In the genomic region with DNA sequence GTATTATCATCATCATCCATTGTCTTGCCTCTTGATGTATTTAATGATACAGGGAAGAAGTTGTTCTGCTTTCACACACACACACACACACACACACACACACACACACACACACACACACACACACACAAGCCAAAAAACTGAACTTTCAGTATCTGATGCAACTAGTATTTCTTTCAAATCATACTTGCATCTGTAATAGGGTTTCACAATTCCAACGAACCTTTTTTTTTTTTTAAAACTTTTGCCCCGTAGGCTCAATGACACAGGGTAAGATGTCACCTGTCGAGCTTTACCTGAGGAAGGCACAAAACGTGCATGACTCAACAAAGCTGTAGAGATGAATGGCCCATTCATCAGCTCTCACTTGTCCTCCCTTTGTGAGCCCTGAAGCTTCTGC, we compare ENCODE assay signal across 34 mouse cellular contexts. TPM values are rescaled to one million over a fixed set of nuclear protein-coding genes. Genes with fewer than 3 reads are reported as not detected.
DNase-seq lines count a peak whose midpoint lies in the region; ATAC-seq lines count a peak whose summit lies in the region.
"Had no signal": no experiment of that assay in that cellular context is flagged by ENCODE, and none has a peak within 500 bp of the region (broad histone marks: within the 10 kb centered on the region; RNA-seq: fewer than 3 reads in every experiment).

No protein-coding gene starts in this region.

- H3K27me3 ChIP-seq in forebrain, embryonic 11.5 days (ENCODE audit: control insufficient read depth, insufficient read depth, low read length) = no peaks in the 10 kb centered on the region
- H3K27me3 ChIP-seq in forebrain, embryonic 15.5 days = no peaks in the 10 kb centered on the region
- peaks cover 6% of the 10 kb centered on the region; the same call in 1 of the 2 replicates for H3K27me3 ChIP-seq in midbrain, embryonic 12.5 days
- no peaks in the 10 kb centered on the region for H3K27me3 ChIP-seq in midbrain, embryonic 15.5 days (replicated peaks)
- H3K27me3 ChIP-seq: embryonic facial prominence, embryonic 13.5 days; heart, embryonic 12.5 days; heart, embryonic 15.5 days; hindbrain, embryonic 13.5 days; intestine, embryonic 15.5 days had no signal

- H3K36me3 ChIP-seq in forebrain, embryonic 11.5 days (ENCODE audit: control insufficient read depth, insufficient read depth, low read length) = no peaks in the 10 kb centered on the region
- no peaks in the 10 kb centered on the region for H3K36me3 ChIP-seq in forebrain, embryonic 15.5 days
- H3K36me3 ChIP-seq in midbrain, embryonic 12.5 days = peaks cover 11% of the 10 kb centered on the region; the same call in 1 of the 2 replicates
- no peaks in the 10 kb centered on the region for H3K36me3 ChIP-seq in midbrain, embryonic 15.5 days (replicated peaks)
- H3K36me3 ChIP-seq: heart, embryonic 15.5 days; intestine, embryonic 15.5 days had no signal

- H3K4me2 ChIP-seq in forebrain, embryonic 11.5 days (ENCODE audit: low read depth, low read length, severe bottlenecking) = no peak overlapping the region
- H3K4me2 ChIP-seq in forebrain, embryonic 15.5 days (replicated peaks) = no peak overlapping the region
- H3K4me2 ChIP-seq in midbrain, embryonic 12.5 days (replicated peaks) = 0 out of 2 replicates have a peak overlapping the region, but pooled peaks have one; percentile 8
- H3K4me2 ChIP-seq in midbrain, embryonic 15.5 days = no peak overlapping the region
- H3K4me2 ChIP-seq: embryonic facial prominence, embryonic 13.5 days; heart, embryonic 12.5 days; heart, embryonic 15.5 days; hindbrain, embryonic 13.5 days; intestine, embryonic 15.5 days had no signal

- peaks cover 27% of the 10 kb centered on the region for H3K4me1 ChIP-seq in forebrain, embryonic 11.5 days (replicated peaks; ENCODE audit: control insufficient read depth, insufficient read depth, low read length)
- peaks cover 21% of the 10 kb centered on the region for H3K4me1 ChIP-seq in forebrain, embryonic 15.5 days
- peaks cover 42% of the 10 kb centered on the region for H3K4me1 ChIP-seq in midbrain, embryonic 12.5 days
- peaks cover 13% of the 10 kb centered on the region for H3K4me1 ChIP-seq in midbrain, embryonic 15.5 days

- DNase-seq in forebrain, embryonic 11.5 days (ENCODE audit: low spot score) = no peak
- peak; percentile 52 for DNase-seq in gonadal fat pad, adult 2 months (ENCODE audit: low read depth)
- DNase-seq in kidney, postnatal 36 days = no peak
- DNase-seq: adrenal gland, adult 8-10 months; adrenal gland, postnatal 25 days; cerebellum, adult 11-12 months; cerebellum, adult 8-10 months; cerebellum, postnatal 10 days; cerebellum, postnatal 36 days; gastrocnemius, postnatal 10 days; gastrocnemius, postnatal 36 days; heart, adult 18-20 months; heart, postnatal 10 days; heart, postnatal 36 days had no signal

- no peak overlapping the region for H3K9ac ChIP-seq in forebrain, embryonic 11.5 days (ENCODE audit: low read length)
- no peak overlapping the region for H3K9ac ChIP-seq in forebrain, embryonic 15.5 days (replicated peaks)
- H3K9ac ChIP-seq in midbrain, embryonic 12.5 days (replicated peaks) = no peak overlapping the region
- H3K9ac ChIP-seq in midbrain, embryonic 15.5 days = no peak overlapping the region
- H3K9ac ChIP-seq: embryonic facial prominence, embryonic 13.5 days; heart, embryonic 12.5 days; heart, embryonic 15.5 days; hindbrain, embryonic 13.5 days; intestine, embryonic 15.5 days had no signal

- peak overlapping the region; percentile 61; the same call in 1 of the 2 replicates for H3K27ac ChIP-seq in forebrain, embryonic 11.5 days (ENCODE audit: low read depth, low read length)
- H3K27ac ChIP-seq in forebrain, embryonic 15.5 days (replicated peaks) = no peak overlapping the region
- no peak overlapping the region for H3K27ac ChIP-seq in midbrain, embryonic 12.5 days (replicated peaks)
- H3K27ac ChIP-seq in midbrain, embryonic 15.5 days = no peak overlapping the region
- H3K27ac ChIP-seq: embryonic facial prominence, embryonic 10.5 days; embryonic facial prominence, embryonic 13.5 days; heart, embryonic 15.5 days; hindbrain, embryonic 10.5 days; hindbrain, embryonic 13.5 days; intestine, embryonic 15.5 days had no signal

- 22% methylated on average over 4 of the region's 4 CpGs for WGBS in forebrain, embryonic 11.5 days
- WGBS in forebrain, embryonic 15.5 days = 7% methylated on average over 4 of the region's 4 CpGs
- 22% methylated on average over 4 of the region's 4 CpGs for WGBS in midbrain, embryonic 12.5 days
- 20% methylated on average over 4 of the region's 4 CpGs for WGBS in midbrain, embryonic 15.5 days

- no peak overlapping the region for H3K4me3 ChIP-seq in forebrain, embryonic 11.5 days (ENCODE audit: low read depth, low read length)
- no peak overlapping the region for H3K4me3 ChIP-seq in forebrain, embryonic 15.5 days
- H3K4me3 ChIP-seq in midbrain, embryonic 12.5 days = no peak overlapping the region
- no peak overlapping the region for H3K4me3 ChIP-seq in midbrain, embryonic 15.5 days
- H3K4me3 ChIP-seq: embryonic facial prominence, embryonic 13.5 days; erythroblast, embryonic 14.5 days; heart, embryonic 12.5 days; heart, embryonic 15.5 days; hindbrain, embryonic 10.5 days; hindbrain, embryonic 13.5 days; intestine, embryonic 15.5 days had no signal

- no peaks in the 10 kb centered on the region for H3K9me3 ChIP-seq in forebrain, embryonic 11.5 days (ENCODE audit: control insufficient read depth, low read length)
- H3K9me3 ChIP-seq in forebrain, embryonic 15.5 days = no peaks in the 10 kb centered on the region
- H3K9me3 ChIP-seq in midbrain, embryonic 12.5 days = no peaks in the 10 kb centered on the region
- no peaks in the 10 kb centered on the region for H3K9me3 ChIP-seq in midbrain, embryonic 15.5 days
- H3K9me3 ChIP-seq: embryonic facial prominence, embryonic 10.5 days; embryonic facial prominence, embryonic 13.5 days; heart, embryonic 12.5 days; heart, embryonic 15.5 days; hindbrain, embryonic 10.5 days; hindbrain, embryonic 13.5 days; intestine, embryonic 15.5 days had no signal

- ATAC-seq in forebrain, embryonic 11.5 days (replicated peaks; ENCODE audit: low FRiP score) = no peak
- ATAC-seq in forebrain, embryonic 15.5 days (replicated peaks) = no peak
- ATAC-seq in midbrain, embryonic 12.5 days (ENCODE audit: low FRiP score, low read depth) = no peak
- ATAC-seq in midbrain, embryonic 15.5 days (replicated peaks) = no peak
- no peak for ATAC-seq in megakaryocyte, adult 5-6 weeks (ENCODE audit: poor library complexity, severe bottlenecking)
- ATAC-seq: activated CD4-positive, CD25-positive, alpha-beta regulatory T cell, adult 4 months; CD4-positive, CD25-positive, alpha-beta regulatory T cell, adult 4 months; forebrain, embryonic 16.5 days; hindbrain, embryonic 16.5 days; intestine, embryonic 15.5 days had no signal

RNA-seq across cellular contexts. Expression of a gene that starts 1.5 kb away (rescaled TPM):
- polyA plus RNA-seq in forebrain, embryonic 11.5 days (2014; fragmentation: Nextera tagmentation; extraction: Ambion mirVana) = 41.9 and 46.5 TPM in 2 replicates
- 52.8 and 56.7 TPM in 2 replicates for polyA plus RNA-seq in forebrain, embryonic 15.5 days (2015; fragmentation: Nextera tagmentation; extraction: Ambion mirVana)
- polyA plus RNA-seq in midbrain, embryonic 12.5 days (2016; fragmentation: Nextera tagmentation; extraction: Ambion mirVana) = 36.8 and 43.9 TPM in 2 replicates
- polyA plus RNA-seq in midbrain, embryonic 15.5 days (2015; fragmentation: Nextera tagmentation; extraction: Ambion mirVana) = 45.9 and 48.2 TPM in 2 replicates
- 40.2 and 50.3 TPM in 2 replicates for polyA plus RNA-seq in gonadal fat pad, adult 2 months (2012; rRNA removed)
- 26.6 and 28.9 TPM in 2 replicates for total RNA-seq in megakaryocyte, adult 5-6 weeks (2015)
- 17.9 and 24.0 TPM in 2 replicates for total RNA-seq in megakaryocyte, adult 5-6 weeks (2017)

RNA-seq across cellular contexts. Expression of a gene that starts 16.4 kb away (rescaled TPM):
- 1.6 and 2.3 TPM in 2 replicates for polyA plus RNA-seq in forebrain, embryonic 11.5 days (2014; fragmentation: Nextera tagmentation; extraction: Ambion mirVana)
- polyA plus RNA-seq in forebrain, embryonic 15.5 days (2015; fragmentation: Nextera tagmentation; extraction: Ambion mirVana) = not detected in 2 replicates
- polyA plus RNA-seq in midbrain, embryonic 12.5 days (2016; fragmentation: Nextera tagmentation; extraction: Ambion mirVana) = 3.3 and 3.4 TPM in 2 replicates
- polyA plus RNA-seq in midbrain, embryonic 15.5 days (2015; fragmentation: Nextera tagmentation; extraction: Ambion mirVana) = 0.27 and 0.64 TPM in 2 replicates
- polyA plus RNA-seq in gonadal fat pad, adult 2 months (2012; rRNA removed) = not detected in 2 replicates
- total RNA-seq in megakaryocyte, adult 5-6 weeks (2015) = 4.8 TPM in 2 replicates
- total RNA-seq in megakaryocyte, adult 5-6 weeks (2017) = 30.8 and 36.5 TPM in 2 replicates
- total RNA-seq: adrenal gland, adult 8-10 months; adrenal gland, postnatal 25 days; heart, adult 18-20 months; heart, postnatal 10 days; heart, postnatal 36 days had no signal
- polyA plus RNA-seq: activated CD4-positive, CD25-positive, alpha-beta regulatory T cell, adult 4 months; C2C12; CD4-positive, CD25-positive, alpha-beta regulatory T cell, adult 4 months; cortical plate, adult 2 months; embryonic facial prominence, embryonic 13.5 days; erythroblast, embryonic 14.5 days; forebrain, embryonic 16.5 days had no signal

RNA-seq across cellular contexts. Expression of a gene that starts 33.8 kb away (rescaled TPM):
- 4,212 and 4,469 TPM in 2 replicates for polyA plus RNA-seq in forebrain, embryonic 11.5 days (2014; fragmentation: Nextera tagmentation; extraction: Ambion mirVana)
- polyA plus RNA-seq in forebrain, embryonic 15.5 days (2015; fragmentation: Nextera tagmentation; extraction: Ambion mirVana) = 2,070 and 2,100 TPM in 2 replicates
- 3,003 and 3,059 TPM in 2 replicates for polyA plus RNA-seq in midbrain, embryonic 12.5 days (2016; fragmentation: Nextera tagmentation; extraction: Ambion mirVana)
- 876 and 917 TPM in 2 replicates for polyA plus RNA-seq in midbrain, embryonic 15.5 days (2015; fragmentation: Nextera tagmentation; extraction: Ambion mirVana)
- polyA plus RNA-seq in gonadal fat pad, adult 2 months (2012; rRNA removed) = 49.6 and 50.2 TPM in 2 replicates
- total RNA-seq in megakaryocyte, adult 5-6 weeks (2015) = 1,486 and 1,526 TPM in 2 replicates
- total RNA-seq in megakaryocyte, adult 5-6 weeks (2017) = 700 and 725 TPM in 2 replicates

RNA-seq across cellular contexts. Expression of a gene that starts 51.4 kb away (rescaled TPM):
- not detected in 2 replicates for polyA plus RNA-seq in forebrain, embryonic 11.5 days (2014; fragmentation: Nextera tagmentation; extraction: Ambion mirVana)
- not detected in 2 replicates for polyA plus RNA-seq in forebrain, embryonic 15.5 days (2015; fragmentation: Nextera tagmentation; extraction: Ambion mirVana)
- polyA plus RNA-seq in midbrain, embryonic 12.5 days (2016; fragmentation: Nextera tagmentation; extraction: Ambion mirVana) = not detected in 2 replicates
- not detected in 2 replicates for polyA plus RNA-seq in midbrain, embryonic 15.5 days (2015; fragmentation: Nextera tagmentation; extraction: Ambion mirVana)
- 0.42 and 0.84 TPM in 2 replicates for polyA plus RNA-seq in gonadal fat pad, adult 2 months (2012; rRNA removed)
- total RNA-seq in megakaryocyte, adult 5-6 weeks (2015) = 0.20 and 0.66 TPM in 2 replicates
- total RNA-seq in megakaryocyte, adult 5-6 weeks (2017) = not detected in 2 replicates
- total RNA-seq: adrenal gland, postnatal 25 days; gastrocnemius, adult 18-20 months; gastrocnemius, postnatal 10 days; gastrocnemius, postnatal 36 days; heart, adult 18-20 months; heart, postnatal 10 days; heart, postnatal 36 days had no signal
- polyA plus RNA-seq: brain, embryonic 14.5 days; C2C12; cortical plate, adult 2 months; embryonic facial prominence, embryonic 10.5 days; embryonic facial prominence, embryonic 13.5 days; erythroblast, embryonic 14.5 days; forebrain, embryonic 16.5 days; heart, embryonic 12.5 days; heart, embryonic 15.5 days; hindbrain, embryonic 10.5 days; hindbrain, embryonic 13.5 days; hindbrain, embryonic 16.5 days; intestine, embryonic 15.5 days had no signal

RNA-seq across cellular contexts. Expression of a gene that starts 58.4 kb away (rescaled TPM):
- polyA plus RNA-seq in forebrain, embryonic 11.5 days (2014; fragmentation: Nextera tagmentation; extraction: Ambion mirVana) = 1.9 and 2.5 TPM in 2 replicates
- polyA plus RNA-seq in forebrain, embryonic 15.5 days (2015; fragmentation: Nextera tagmentation; extraction: Ambion mirVana) = 1.0 and 1.8 TPM in 2 replicates
- polyA plus RNA-seq in midbrain, embryonic 12.5 days (2016; fragmentation: Nextera tagmentation; extraction: Ambion mirVana) = 1.2 and 1.7 TPM in 2 replicates
- polyA plus RNA-seq in midbrain, embryonic 15.5 days (2015; fragmentation: Nextera tagmentation; extraction: Ambion mirVana) = 2.4 and 4.2 TPM in 2 replicates
- polyA plus RNA-seq in gonadal fat pad, adult 2 months (2012; rRNA removed) = 3.1 and 4.5 TPM in 2 replicates
- 1.1 and 1.9 TPM in 2 replicates for total RNA-seq in megakaryocyte, adult 5-6 weeks (2015)
- 0.04 and 0.15 TPM in 2 replicates for total RNA-seq in megakaryocyte, adult 5-6 weeks (2017)
- total RNA-seq: adrenal gland, adult 8-10 months; gastrocnemius, postnatal 10 days; gastrocnemius, postnatal 36 days; heart, postnatal 10 days; heart, postnatal 36 days had no signal
- polyA plus RNA-seq: C2C12; erythroblast, embryonic 14.5 days had no signal

Comparison
In these comparisons a context has a peak if more than half of its experiments do, and no peak if none do; other contexts are left out.
1. RNA of a gene that starts 33.8 kb away (polyA plus RNA-seq): 4,212 to 4,469 TPM in forebrain, embryonic 11.5 days, 3,003 to 3,059 TPM in midbrain, embryonic 12.5 days, 2,070 to 2,100 TPM in forebrain, embryonic 15.5 days and 876 to 917 TPM in midbrain, embryonic 15.5 days; 49.6 to 50.2 TPM in gonadal fat pad, adult 2 months; every median in the first group is over 10 times any median in the second.